Mouse (Mus musculus): ENCODE results near the gene Ncapd2.

The Ncapd2 gene

DNA sequence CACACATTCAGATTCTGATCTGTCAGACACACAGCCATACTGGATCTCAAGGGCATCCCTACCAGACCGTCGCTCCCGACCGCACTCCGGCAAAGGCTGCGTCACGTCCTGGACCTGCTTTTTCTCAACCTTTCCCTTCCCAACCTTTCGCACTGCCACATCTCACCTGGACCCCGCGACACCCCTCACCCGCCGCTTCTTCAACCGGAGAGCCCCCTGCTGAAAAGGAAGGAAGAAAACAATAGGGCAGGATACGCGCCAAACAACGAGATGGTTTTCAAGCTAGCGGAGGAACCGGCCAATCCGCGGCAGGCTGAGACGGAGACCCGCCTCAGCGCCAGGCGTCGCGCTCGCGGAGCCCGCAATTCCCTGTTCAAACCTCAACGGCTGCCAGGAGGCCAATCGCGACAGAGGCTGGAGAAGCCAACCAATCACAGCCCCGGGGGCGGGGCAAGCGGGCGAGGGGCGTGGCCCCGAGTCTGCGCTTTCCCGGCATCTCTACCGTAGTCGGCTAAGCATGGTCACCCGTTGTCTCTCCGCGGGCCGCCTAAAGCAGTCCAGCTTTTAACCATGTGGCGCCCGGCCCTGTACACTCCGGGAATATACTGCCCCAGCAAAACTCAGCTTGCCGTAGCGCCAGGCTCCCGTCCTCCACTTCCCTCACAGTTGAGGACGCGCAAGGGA lies at the start of gene Ncapd2, which contains the start of gene Mrpl51:
Ncapd2 (minus strand) TSS at position 370 of the 684 bp plus-strand sequence.
Mrpl51 (plus strand) TSS at position 470 of the 684 bp plus-strand sequence.
- DNase-seq (ENCODE audit: low read depth, low spot score): peak; percentile 95

DNA sequence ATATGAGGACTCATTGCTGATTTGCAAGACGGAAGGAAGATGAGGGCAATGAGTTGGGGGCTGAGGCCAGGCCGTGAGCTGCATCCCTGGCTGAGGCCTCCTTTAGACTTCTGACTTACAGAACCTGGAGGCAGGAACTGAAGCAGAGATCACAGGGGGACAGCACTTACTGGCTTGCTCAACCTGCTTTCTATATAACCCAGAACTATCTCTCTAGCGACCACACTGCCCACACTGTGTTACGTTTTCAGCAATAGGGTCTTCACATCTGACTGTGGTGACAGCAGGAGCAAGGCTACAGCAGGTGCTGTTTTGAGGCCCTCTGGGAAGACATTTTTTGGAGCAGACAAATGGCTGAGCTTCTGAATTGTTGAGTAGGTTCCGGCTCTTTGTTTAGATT lies 49.1 kb upstream of the Ncapd2 start:
- no peak for DNase-seq (ENCODE audit: low read depth, low spot score)

DNA sequence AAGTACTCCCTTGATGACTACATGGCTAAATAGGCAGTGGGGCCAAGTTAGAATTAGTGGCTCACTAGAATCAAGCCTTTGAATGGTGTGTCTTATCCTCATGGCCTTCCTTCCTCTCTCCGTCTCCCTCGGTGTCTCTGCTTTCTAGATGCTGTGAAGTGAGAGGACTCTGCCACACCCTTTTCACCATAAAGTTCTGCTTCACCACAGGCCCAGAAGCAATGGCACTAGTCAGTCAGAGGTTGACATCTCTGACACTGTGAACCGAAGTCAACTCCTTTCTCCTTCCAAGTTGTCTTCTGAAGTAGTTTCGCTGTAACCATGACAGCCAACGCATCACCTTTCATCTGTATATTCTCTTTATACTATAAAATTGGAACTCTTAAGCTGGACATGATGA lies 48.0 kb upstream of the Ncapd2 start:
- DNase-seq (ENCODE audit: low read depth, low spot score): no peak

DNA sequence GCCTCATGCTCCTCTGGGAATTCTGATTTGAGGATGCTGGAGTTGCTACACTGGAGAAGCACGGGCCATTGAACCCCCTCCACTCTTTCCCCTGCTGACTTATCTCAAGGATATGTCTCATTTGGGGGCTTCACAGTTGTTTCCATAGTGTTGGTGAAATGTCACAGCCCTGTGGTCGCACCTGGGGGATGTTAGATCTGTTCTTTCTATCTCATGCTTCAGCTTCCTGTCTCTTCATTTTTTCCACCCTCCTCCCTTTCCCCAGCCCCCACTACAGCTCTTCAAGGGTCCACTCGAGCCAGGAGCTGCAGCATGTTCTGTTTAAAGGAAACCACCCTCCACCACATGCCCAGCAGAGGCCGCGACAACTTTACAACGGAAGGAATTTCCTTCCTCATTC lies 46.9 kb upstream of the Ncapd2 start:
- no peak for DNase-seq (ENCODE audit: low read depth, low spot score)

DNA sequence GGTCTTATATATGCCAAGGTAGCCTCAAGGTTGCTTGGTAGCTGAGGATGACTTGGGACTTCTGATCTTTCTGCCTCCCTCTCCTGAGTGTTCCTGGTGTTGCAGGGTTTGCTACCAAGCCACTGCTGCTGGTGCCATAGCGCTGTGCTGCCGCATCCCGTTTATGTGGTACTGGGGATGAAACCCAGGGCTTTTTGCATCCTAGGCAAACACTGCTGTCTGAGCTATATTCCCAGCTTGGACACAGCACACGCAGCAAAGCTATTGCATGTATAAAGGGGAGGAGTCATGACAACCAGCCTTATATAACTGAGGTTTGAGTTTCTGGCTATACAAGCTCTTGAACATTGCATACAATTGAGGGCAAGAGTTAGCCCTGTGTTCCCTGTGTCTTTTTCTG lies 45.9 kb upstream of the Ncapd2 start:
- DNase-seq (ENCODE audit: low read depth, low spot score): no peak

DNA sequence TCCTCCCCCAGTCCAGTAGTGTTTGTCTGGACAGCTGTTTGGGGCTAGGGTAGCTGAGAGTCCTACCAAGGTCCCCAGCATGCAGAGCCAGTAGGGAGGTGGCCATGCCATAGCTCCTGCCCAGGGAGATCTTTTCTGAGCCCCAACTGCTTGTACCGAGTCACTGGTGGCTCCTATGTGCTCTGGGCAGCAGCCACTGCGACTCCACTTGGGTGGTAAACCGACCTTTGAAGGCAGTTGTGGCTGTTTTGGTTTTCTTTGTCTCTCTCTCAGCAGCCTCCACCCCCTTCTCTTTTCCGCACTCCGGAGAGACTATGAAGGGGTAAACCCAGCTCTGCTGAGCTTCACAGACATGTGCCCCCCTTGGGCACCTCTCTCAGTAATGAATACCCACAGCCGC lies 45.3 kb upstream of the Ncapd2 start, which contains the start of gene Cd27:
Cd27 (minus strand) TSS at position 229 of the 400 bp plus-strand sequence.
- no peak for DNase-seq (ENCODE audit: low read depth, low spot score)

DNA sequence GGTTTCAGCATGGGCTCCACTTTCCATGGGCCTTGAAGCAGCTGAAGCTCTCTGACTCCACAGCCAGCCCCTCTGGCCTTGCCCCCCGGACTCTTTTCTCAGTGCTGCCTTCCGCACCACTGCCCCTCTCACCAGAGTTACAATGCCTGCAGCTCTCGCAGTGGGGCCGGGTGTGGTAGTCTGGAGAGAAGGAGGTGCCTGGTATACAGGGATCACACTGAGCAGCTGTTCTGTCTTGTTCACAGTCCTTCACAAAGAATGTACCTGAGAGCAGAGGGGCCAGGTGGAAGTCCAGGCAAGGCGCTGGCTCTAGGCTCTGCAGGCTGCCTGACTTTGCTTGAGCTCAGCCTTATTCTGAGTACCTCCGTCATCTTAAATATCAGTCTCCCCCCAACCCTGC lies 44.8 kb upstream of the Ncapd2 start:
- no peak for DNase-seq (ENCODE audit: low read depth, low spot score)

DNA sequence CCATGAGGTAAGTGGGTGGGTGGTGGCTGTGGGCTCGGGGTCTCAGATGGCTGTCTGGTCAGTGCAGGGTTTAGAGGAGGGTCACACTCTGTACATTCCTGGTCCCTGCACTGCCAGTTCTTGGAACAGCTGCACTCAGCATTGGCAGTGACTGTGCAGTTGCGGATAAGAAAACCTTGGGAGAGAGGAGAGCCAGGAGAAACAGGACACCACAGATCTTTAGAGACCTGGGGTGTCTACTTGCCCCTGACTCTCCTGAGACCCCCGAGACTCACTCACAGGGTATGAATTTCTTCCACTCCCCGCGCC lies 43.0 kb upstream of the Ncapd2 start:
- no peak for DNase-seq (ENCODE audit: low read depth, low spot score)

DNA sequence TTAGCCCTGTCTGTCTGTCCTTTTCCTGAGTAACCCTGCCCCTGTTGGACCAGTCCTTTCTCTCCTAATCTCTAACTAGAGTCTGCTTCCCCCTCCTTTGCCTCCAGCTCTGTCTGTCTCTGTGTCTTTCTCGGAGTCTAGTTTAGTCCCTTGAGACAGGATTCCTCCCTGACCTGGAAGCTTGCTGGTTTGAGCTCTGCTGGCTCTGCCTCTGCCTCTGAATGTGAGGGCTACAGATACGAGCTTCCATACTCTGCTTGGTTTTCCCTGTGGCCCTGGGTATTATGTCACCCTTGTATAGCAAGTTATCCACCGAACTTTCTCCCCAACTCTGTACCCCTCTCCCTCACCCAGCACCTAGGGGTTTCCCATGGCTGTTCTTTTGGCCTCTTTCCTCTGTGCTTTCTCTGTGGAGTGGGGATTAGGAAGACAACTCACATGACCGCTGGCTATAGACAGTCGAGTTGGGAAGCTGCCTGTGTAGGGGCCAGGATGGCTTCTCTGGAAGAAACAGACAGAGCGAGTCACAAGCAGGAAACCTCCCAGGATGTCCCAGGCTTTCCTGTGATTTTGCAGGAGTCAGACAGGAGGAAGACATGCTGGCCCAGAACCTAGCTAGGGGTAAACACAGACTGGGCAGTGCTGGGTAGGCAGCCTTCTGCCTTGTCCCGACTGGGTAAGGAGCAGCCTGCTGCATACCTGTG lies 42.5 kb upstream of the Ncapd2 start:
- no peak for DNase-seq (ENCODE audit: low read depth, low spot score)

DNA sequence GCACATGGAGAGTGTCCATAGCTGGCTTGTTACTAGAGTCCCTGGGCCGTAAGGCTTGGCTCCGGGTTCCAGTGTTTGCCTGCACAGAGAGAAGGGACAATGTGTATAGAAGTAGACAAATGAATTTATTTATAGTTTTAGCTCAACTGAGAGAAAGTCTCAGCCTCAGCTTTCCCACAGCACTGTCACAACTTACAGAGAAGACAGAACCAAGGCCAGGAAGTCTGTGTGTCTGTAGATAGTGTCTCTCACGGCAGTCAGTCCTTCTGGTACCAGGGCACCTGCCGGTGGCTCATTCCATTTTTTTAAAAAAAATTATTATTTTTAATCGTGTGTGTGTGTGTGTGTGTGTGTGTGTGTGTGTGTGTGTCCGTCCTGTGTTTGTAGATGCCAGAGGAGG lies 41.0 kb upstream of the Ncapd2 start:
- DNase-seq (ENCODE audit: low read depth, low spot score): no peak

DNA sequence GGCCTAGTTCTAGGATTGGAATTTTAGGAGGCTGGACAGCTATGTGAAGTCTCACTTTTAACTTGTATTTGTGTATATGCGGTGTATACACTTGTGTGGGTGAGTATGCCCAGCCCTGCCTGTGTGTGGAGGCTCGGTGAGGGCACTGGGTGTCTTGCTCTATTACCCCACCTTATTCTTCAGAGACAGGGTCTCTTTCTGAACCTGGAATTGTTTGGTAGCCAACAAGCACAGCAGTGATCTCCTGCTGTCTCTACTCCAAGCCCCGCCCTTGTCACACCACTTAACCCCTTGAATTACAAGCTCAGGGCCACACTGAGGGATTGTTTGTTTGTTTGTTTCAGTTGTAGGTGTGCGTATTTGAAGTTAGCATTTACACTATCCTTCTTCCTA lies 40.5 kb upstream of the Ncapd2 start:
- no peak for DNase-seq (ENCODE audit: low read depth, low spot score)

DNA sequence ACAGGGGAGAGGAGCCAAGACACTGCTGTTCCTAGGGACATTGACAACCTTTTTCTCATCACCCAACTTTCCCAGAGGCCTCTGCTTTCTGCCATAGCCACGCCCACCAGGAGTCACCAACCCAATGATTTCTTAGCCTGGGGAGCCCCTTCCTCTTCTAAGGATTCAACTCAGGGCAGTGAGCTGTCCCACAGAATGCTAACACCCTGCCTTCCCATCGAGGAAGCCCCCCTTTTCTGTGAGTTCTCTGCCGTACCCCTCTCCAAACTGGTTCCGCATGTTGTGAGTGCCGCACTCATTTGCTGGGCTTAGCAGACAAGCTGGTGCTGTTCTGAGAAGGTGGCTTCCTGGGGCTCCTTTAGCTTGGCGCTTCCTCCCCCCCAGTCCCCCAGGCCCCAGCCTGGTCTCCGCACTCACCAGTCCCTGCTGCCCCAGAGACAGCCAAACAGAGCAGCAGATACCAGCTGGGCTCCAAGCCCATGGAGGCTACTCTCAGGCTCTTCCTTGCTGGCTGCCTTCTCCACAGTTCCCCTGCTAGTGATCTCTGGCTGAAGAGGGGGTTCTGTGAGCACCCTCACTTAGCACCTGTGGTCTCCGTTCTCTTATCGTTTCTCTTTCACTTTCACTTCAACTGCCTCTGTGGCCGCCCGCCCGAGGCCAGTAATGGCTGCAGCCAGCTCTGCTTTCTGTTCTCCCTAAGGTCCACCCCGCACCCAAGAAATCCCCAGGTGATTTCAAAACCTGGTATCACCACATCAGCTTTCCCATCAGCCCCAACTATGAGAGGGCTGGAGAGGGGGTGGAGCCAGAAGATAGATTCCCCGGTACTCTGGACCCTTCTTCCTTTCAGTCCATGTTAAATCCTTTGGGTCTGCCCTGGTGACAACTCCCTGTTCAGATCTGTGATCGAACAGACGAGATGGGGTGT lies 39.9 kb upstream of the Ncapd2 start, which contains the start of gene Tapbpl:
Tapbpl (minus strand) TSS at position 744 of the 928 bp plus-strand sequence.
- DNase-seq (ENCODE audit: low read depth, low spot score): peak; percentile 36

DNA sequence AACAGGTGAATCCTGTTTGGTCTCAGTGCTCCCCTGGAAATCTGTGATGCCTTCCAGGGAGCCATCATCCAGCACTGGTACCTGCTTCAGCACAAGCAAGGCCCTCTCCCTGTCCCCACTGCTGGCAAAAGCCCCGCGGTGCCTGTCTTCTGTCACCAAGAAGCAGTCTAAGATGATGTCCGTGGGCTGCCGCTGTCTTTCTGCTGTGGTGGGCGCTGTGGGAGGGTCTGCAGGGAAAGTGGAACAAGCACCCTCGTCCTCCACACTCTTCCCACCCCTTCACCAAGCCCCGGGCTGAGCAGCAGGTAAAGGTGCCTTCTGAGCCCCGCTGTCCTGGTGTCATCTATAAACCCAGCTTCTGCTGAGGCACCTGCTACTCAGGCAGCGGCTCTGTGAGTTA lies 39.1 kb upstream of the Ncapd2 start:
- DNase-seq (ENCODE audit: low read depth, low spot score): no peak

DNA sequence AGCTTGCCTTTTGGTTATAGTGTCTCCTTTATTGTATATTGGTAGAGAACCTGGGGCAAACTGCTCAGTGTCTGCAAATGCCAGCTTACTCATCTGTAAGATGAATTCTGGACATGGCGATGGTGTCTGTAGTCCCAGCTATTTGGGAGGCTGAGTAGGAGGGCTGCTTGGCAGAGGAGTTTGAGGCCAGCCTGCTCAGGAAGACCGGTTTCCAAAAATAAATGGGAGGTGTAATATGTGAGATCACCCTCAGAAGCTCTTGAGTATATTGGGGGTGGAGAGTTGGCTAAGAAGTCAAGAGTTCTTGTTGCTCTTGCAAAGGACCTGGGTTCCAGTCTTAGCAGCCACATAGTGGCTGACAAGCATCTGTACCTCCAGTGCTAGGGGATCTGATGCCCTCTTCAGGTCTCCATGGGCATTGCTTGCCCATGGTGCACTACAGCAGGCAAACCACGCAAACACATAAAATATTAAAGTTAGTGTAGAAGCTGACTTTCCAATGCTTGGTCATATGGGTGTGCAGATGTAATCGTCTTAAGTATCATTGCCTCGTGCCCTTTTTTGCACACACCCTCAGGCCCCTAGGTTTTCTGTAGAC lies 34.1 kb upstream of the Ncapd2 start:
- DNase-seq (ENCODE audit: low read depth, low spot score): no peak

DNA sequence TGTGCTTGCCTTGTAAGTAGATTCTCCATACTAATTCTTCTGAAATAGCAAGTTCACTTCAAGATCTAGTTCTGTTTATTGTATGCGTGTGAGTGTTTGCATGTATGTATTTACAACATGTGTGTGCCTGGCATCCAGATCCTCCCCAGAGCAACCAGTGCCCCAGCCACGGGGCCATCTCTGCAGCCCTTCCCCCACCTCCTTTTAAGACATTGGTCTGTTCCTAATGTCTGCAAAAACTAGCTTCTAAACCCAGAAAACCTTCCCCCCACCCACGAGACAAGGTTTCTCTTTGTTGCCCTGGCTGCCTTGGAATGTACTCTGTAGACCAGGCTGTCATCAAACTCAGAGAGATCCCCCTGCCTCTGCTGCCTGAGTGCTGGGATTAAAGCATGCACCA lies 31.1 kb upstream of the Ncapd2 start:
- DNase-seq (ENCODE audit: low read depth, low spot score): no peak

DNA sequence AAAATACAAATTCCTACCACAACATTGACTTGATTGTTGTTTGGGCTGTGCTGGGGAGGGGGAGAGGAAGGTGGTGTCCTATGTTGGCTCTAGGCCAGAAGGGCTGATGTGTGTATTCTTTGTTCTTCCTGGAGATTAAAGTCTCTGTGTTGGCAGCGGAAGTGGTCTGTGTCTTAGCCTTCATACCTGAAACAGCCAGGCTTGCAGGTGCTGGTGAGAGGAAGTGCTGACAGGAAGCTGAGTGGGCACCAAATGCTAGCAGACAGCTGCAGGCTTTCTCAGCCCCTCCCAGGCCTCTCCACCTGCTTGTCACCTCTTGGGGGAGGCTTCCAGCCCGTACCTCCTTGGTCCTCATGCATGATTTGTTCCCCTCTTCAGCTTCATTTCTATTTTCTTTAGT lies 30.6 kb upstream of the Ncapd2 start:
- DNase-seq (ENCODE audit: low read depth, low spot score): no peak

DNA sequence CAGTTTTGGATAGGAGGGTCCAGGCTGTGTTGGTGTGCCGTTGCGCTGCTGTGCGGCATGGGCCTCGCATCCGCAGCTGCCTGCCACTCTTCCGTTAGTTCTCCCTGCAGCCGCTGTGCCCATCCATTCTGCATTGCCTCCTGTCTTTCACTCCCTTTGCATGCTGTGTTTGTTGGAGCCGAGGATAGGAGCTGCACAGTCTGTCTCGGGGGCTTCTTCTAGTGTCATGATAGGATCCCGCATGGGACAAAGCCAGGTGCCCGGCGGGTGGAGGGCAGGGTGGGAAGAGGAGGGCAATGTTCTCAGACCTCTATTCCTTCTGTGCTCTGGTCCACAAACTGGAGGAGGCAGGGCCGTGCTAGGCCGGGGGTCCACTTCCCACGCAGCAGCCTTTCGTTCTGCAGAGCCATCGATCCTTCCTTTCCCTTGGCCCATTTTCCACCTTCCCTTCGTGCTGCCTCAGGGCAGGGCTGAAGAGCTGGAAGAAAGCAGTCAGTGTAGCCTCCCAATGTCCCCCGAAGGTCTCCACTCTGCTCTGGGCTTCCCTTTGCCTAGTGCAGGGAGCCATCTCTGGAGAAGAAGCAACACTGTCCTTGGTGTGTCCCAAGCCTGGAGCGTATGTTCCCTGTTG lies 29.7 kb upstream of the Ncapd2 start:
- no peak for DNase-seq (ENCODE audit: low read depth, low spot score)

DNA sequence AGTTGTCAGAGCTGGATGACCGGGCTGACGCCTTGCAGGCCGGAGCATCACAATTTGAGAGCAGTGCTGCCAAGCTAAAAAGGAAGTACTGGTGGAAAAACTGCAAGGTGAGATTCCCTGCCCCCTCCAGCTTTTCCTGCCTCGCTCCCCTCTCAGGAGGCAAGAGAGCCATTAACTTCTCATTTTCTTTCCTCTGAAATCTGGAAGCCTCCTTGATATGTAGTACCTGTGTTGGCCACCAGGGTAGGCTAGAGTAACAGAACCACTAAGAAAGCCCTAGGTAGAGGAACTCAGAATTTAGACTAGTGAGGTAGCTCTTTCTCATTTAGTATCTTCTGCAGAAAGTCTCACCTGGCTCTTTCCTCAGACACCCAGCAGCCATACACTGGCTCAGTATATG lies 27.5 kb upstream of the Ncapd2 start:
- DNase-seq (ENCODE audit: low read depth, low spot score): peak; percentile 49

DNA sequence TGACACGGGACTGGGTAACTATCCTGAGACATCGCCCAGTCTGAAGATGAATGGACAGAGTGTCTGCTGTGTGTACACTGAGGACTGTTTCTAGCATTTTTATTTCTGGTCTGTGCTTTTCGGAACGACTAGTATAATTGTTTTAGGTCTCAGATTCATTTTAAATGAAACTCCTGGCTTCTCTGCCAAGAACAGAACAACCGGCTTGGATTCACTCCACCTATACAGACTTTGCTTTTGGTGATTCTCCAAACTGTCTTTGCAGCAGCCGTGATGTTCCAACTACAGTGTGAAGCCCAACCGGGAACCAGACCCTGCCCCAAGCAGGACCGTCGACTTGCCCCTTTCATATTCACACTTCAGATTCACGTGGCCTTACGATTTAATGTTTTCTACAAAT lies 26.4 kb upstream of the Ncapd2 start:
- DNase-seq (ENCODE audit: low read depth, low spot score): no peak

DNA sequence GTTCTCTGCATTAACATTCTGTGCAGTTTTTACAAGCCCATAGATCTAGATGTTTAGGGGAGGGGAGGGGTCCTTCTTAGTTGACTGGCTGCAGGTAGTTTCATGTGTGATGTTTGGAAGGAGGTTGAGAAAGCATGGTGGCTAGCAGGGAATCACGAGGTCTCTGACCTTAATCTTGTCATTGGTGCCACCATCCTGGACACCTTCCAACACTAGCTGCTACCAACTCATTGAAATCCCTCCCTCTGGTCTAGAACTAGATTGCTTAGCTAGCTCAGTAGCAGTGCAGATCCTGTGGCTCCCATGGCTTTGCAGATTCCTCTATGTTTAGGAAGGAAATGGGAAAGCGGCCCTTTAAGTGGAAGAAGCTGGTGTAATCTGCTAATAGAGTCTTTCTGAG lies 25.4 kb upstream of the Ncapd2 start:
- DNase-seq (ENCODE audit: low read depth, low spot score): no peak

DNA sequence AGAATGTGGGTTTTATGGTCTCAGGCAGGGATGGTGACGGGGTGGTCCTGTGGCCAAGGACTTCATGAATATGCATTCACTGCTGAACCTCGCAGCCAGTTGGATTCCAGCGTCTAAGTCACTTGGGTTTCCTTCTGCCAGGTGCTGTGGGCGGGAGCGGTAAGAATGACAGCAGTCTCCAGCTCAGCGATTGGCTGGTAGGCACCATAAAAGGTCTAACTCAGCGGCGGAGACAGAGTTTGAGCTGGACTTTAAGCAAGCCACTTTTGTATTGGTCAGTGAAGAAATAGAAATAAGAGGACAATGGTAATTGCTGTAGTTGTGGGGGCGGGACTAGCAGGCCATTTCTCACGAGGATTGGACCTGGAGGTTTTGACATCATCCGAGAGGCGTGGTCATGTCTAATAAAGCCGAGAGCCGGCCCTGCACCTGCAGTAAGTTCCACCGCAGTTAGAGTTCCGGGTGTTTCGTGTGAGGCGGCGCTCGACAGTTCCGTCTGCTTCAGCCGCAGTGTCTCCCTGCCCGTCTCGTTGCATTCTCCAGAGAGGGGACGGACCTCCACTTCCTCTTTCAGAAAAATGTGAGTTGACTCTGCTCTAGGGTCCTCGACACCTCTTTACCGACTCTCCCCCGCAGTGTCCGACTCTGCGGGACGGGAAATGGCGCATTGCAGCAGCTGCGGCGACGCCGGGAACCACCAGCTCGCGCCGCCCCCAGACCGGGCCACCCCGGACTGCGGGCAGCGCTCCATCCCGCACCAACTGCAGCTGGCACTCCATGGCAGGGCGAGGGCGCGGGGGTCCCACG lies 23.9 kb upstream of the Ncapd2 start, which contains the start of gene Vamp1:
Vamp1 (plus strand) TSS at position 404 of the 807 bp plus-strand sequence.
- peak; percentile 89 for DNase-seq (ENCODE audit: low read depth, low spot score)
